Mouse (Mus musculus): ENCODE measurements around the gene Cnfn.
"Not testable (repeated sequence)": the region's sequence is repeated elsewhere in the genome, so short reads cannot be mapped to it uniquely, and the experiment has no call there.

Cnfn gene

DNA sequence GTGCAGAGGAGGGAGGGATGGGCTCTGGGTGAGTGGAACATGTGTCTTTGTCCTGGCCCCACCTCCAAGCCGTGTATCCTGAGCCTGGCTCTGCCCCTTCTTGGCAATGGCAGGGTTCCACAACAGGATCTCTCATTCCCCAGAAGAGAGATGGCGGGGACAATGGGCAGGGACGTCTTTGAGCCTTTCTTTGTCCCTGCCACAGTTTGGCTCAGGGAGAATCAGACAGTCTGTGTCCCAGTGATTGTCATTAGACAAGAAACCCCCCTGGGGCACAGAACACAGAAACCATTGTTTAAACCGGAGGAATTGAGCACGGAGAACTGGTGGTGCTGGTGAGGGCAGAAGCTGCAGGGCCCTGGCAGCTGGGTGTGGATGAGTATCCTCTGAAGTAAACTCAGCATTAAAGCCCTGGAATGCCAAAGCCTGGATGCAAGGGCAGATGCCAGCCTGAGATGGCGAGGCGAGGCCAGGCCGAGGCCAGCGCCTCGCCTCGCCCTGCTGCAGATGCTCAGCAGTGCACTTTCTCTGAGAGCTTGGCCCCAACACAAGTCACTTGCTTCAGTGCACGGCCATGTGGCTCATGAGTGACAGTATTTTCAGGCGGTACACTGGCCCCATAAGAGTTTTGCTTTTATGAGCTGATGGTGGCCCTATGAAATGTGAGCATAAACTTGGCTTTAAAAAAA, 3.4 kb downstream of the Cnfn start:
- no peak for DNase-seq (ENCODE audit: low read depth, low spot score)

DNA sequence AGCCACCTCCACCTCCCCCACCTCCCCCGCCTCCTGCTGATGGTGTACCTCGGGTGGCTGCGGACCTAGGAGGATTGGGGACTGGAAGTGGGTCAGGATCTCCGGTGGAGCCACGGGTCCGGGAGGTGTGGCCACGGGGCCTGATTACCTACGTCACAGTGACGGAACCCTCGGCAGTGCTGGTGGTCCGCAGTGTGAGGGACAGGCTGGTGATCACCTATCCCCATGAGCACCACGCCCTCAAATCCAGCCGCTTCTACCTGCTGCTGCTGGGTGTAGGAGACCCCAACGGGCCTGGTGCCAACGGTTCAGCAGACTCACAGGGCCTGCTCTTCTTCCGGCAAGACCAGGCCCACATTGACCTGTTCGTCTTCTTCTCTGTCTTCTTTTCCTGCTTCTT, 5.9 kb downstream of the Cnfn start:
- DNase-seq (ENCODE audit: low read depth, low spot score) = no peak

DNA sequence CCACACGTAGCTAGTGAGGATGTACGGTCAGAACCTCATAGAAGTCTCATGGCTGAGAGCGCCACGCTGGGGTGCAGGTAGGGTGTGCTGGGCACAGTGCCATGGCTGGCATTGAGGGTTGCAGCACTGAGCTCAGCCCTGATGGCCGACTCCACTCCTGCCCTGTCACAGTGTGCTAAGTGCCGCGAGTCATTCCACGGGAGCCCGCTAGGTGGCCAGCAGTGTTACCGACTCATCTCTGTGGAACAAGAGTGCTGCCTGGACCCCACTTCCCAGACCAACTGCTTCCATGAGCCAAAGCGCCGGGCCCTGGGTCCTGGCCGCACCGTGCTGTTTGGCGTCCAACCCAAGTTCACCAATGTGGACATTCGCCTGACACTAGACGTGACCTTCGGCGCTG, 6.4 kb downstream of the Cnfn start:
- DNase-seq (ENCODE audit: low read depth, low spot score) = peak; percentile 71

DNA sequence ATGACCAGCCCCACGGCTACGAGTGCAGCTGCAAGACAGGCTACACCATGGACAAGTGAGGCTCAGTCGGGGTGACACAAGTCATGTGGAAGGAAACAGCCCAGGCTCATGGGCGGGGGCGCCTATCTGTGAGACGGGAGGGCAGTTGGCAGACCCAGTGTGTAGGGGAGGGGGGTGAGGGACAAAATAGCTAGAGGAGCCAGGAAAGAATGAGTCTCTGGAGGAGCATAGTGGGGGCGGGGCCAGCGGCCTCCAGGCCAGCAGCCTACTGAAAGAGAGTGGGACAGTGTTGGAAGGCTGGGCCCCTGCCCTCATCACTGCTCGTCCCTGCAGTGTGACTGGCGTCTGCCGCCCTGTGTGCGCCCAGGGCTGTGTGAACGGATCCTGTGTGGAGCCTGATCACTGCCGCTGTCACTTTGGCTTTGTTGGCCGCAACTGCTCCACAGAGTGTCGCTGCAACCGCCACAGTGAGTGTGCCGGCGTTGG, 10.8 kb downstream of the Cnfn start:
- DNase-seq (ENCODE audit: low read depth, low spot score) = no peak

DNA sequence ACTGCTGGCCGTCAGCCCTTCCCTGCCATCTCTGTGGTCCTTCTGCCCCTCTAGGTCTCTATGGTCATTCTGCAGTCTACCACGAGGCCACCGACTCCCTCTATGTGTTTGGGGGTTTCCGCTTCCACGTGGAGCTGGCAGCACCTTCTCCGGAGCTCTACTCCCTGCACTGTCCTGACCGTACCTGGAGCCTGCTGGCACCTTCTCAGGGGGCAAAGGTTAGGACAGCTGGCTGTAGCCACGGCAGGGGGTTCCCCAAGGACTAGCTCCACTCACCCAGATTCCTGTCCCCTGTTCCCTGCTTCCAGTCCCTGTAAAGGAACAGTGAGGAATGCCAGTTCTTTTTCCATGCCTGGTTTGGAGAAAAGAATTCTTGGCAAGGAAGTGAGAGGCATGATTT, 20.7 kb downstream of the Cnfn start:
- no peak for DNase-seq (ENCODE audit: low read depth, low spot score)

DNA sequence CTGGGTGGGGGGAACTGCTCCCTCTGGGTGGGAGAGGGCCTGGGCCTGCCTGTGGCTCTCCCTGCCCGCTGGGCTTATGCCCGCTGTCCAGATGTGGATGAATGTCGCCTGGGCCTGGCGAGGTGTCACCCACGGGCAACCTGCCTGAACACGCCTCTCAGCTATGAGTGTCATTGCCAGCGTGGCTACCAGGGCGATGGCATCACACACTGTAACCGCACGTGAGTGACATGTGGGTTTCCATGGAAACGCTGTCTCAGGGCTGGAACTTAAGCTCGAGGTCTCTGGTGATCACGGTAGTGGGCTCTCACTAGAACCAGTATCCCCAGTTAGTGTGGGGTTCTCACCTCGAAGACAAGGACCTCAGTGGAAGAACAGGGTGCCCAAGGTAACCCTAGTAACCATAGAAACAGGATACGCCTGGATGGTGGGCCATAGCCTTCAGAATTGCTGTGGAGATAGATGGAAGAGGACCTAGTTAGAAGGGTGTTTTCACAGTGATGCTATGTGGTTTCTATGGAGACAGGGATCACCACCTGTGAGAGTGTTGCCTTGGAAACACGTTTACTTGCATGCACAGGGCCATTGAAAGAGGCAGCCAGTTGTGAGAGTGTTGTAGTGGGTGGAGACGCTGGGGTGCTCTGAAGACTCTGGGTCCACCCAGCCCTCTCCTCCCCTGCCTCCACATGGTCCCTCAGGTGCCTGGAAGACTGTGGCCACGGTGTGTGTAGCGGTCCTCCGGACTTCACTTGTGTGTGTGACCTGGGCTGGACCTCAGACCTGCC, 28.3 kb downstream of the Cnfn start:
- no peak for DNase-seq (ENCODE audit: low read depth, low spot score)

DNA sequence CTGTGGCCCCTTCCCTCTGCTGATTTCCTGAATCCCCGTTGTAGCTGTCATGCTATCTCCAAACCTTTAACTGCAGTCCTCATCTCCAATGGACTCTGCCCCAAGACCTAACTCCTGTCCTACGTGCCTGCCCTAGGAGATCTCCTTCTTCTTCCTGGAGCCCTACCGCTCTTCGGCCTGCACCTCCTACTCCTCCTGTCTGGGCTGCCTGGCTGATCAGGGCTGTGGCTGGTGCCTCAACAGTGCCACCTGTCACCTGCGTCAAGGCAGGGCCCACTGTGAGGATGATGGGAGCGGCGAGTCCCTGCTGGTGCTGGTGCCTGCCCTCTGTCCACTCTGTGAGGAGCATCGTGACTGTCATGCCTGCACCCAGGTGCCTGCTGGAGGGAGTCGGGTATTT, 30.2 kb downstream of the Cnfn start:
- no peak for DNase-seq (ENCODE audit: low read depth, low spot score)

DNA sequence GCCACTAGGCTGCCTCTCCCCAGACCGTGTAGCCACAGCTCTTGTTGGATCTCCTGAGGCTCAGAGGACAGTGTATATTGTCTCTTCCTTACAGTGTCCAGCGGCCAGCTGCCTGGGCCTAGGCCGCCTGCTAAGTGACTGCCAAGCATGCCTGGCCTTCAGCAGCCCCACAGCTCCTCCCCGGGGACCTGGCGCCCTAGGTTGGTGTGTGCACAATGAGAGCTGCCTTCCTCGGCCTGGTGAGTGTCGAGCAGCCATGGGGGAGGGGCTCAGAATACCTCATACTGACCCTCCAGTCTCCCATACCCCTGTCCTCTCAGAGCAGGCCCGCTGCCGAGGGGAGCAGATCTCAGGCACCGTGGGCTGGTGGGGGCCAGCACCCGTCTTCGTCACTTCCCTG, 35.1 kb downstream of the Cnfn start:
- DNase-seq (ENCODE audit: low read depth, low spot score) = no peak

DNA sequence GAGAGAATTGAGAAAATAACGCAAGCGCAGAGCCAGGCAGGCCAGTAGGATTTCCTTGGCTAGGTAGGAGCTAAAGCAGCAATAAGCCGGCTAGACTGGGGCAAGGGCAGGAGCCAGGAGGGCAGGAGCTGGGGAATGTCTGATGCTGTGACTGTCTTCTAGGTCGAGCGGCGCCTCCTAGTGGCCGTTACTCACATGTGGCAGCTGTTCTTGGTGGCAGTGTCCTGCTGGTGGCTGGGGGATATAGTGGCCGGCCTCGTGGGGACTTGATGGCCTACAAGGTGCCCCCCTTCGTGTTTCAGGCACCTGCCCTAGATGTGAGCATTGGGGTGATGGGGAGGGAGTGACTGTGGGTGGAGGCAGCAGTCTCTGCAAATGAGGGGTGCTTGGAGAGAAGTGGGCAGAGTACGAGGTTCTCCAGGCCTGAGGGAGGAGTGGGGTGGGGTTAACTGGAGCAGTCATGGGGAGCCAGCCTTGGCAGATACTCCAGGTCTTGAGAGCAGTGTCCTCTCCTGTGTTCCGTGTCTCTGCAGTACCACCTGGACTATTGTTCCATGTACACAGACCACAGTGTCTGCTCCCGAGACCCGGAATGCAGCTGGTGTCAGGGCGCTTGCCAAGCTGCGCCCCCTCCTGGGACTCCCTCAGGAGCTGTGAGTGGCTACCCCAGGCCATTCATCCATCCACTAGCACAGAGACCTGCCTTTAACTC, 35.8 kb downstream of the Cnfn start:
- DNase-seq (ENCODE audit: low read depth, low spot score) = peak; percentile 86

DNA sequence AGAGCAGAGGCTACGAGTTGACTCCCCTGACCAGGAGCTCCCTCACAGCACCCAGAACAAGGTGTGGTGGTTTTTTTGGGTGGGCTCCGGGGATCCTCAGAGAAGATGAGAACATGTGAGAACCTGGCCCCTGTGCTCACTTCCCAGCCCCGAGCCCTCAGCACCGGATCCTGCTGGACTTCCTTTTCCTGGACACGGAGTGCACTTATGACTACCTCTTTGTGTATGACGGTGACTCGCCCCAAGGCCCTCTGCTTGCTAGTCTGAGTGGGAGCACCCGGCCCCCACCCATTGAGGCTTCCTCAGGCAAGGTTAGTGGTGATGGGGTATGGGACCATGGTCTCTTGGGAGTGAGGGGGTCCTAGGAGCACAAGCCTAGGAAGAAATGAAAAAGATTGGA, 43.3 kb downstream of the Cnfn start:
- DNase-seq (ENCODE audit: low read depth, low spot score) = no peak

DNA sequence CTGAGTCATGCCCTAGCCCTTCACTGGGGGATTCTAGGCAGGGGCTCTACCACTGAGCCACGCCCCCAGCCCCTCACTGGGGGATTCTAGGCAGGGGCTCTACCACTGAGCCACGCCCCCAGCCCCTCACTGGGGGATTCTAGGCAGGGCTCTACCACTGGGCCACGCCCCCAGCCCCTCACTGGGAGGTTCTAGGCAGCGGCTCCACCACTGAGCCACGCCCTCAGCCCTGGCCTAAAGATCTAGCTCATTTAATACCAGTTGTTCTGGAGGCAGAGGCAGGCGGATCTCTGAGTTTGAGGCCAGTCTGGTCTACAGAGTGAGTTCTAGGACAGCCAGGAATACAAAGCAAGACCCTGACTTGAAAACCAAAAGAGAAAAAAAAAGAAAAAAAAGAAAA, 44.1 kb downstream of the Cnfn start:
- not testable (repeated sequence) for DNase-seq (ENCODE audit: low read depth, low spot score)

DNA sequence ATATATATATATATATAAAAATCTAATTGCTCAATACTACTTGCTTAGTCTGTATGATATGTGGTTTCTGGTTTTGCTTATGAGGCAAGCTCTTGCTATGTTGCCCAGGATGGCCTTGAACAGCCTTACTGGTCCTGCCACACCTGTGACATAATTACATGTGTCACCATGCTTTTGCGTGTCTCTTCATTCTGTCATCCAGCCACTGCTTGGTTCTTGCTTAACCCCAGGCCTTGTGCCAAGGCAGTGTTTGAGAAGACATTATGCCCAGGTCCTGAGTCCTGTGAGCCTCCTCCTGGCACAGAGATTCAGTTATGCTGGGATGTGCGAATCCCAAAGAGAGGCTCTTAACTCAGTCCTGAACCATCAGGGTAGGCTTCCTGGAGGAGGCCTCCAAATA, 46.3 kb downstream of the Cnfn start:
- no peak for DNase-seq (ENCODE audit: low read depth, low spot score)

DNA sequence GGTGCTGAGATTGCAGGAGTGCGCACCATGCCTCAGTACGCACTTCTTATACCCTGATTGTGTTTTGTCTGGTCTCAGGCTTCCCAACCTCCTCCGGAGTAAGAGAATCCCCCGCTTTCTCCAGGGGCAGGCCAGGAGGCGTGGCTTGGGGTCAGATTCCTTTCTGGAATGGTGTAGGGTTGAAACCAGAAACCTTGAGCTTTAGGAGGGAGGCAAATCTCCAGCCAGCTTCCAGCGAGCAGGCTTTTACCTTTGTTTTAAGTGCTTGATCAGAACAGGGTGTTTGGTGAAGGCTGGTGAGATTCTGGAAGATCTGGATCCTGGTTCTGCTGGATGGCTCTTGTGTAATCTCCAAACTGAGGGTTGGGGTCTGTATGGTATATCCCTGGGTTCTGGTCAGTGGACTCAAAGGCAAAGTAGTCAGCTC, 47.5 kb downstream of the Cnfn start:
- peak; percentile 89 for DNase-seq (ENCODE audit: low read depth, low spot score)
